Mouse (Mus musculus) kidney, postnatal 4 days (tissue): ENCODE results near the gene Hsdl1.
A peak's percentile ranks its signal among the peaks of the same experiment; 100 is the strongest.

Source experiments
- DNase-seq, 2 experiments: peaks; one replicate each; pipeline ENCODE4 v3.0.0; 2021; ENCODE audit warnings: mixed read lengths in 2 of 2

Hsdl1 gene

GRCm38 (mm10) chr8:119575366-119575726 is 363 bp upstream of the Hsdl1 start:
- DNase-seq: no peak

GRCm38 (mm10) chr8:119572411-119572810 is 2.6 kb downstream of the Hsdl1 start:
- DNase-seq: no peak

GRCm38 (mm10) chr8:119571135-119571534 is 3.8 kb downstream of the Hsdl1 start:
- no peak for DNase-seq

GRCm38 (mm10) chr8:119569881-119570280 is 5.1 kb downstream of the Hsdl1 start:
- no peak for DNase-seq

GRCm38 (mm10) chr8:119568951-119569350 is 6.0 kb downstream of the Hsdl1 start:
- no peak for DNase-seq

- DNase-seq: no peak
These were observed 6.7 kb downstream of the Hsdl1 start for GRCm38 (mm10) chr8:119568251-119568650.

GRCm38 (mm10) chr8:119566367-119566766 is 8.6 kb downstream of the Hsdl1 start:
- DNase-seq: no peak

GRCm38 (mm10) chr8:119563849-119564251 is 11.1 kb downstream of the Hsdl1 start:
- DNase-seq: no peak

- DNase-seq: no peak
These were observed 15.6 kb downstream of the Hsdl1 start for GRCm38 (mm10) chr8:119559402-119559720.

GRCm38 (mm10) chr8:119558603-119559401 is 16.2 kb downstream of the Hsdl1 start, which contains the start of gene Mbtps1:
Mbtps1 (minus strand) TSS chr8:119558735.
- DNase-seq: peak; percentile 99

- peak; percentile 84 to 93 for DNase-seq
These were observed 17.0 kb downstream of the Hsdl1 start for GRCm38 (mm10) chr8:119557821-119558602.

- no peak for DNase-seq
These were observed 17.9 kb downstream of the Hsdl1 start for GRCm38 (mm10) chr8:119557132-119557531.

- DNase-seq: no peak
These were observed 19.1 kb downstream of the Hsdl1 start for GRCm38 (mm10) chr8:119555861-119556260.

- DNase-seq: no peak
These were observed 22.0 kb downstream of the Hsdl1 start for GRCm38 (mm10) chr8:119552967-119553366.

- DNase-seq: no peak
These were observed 26.3 kb downstream of the Hsdl1 start for GRCm38 (mm10) chr8:119548560-119549113.

GRCm38 (mm10) chr8:119547019-119547691 is 27.8 kb downstream of the Hsdl1 start:
- DNase-seq: peak; percentile 17 to 38

- no peak for DNase-seq
These were observed 29.2 kb downstream of the Hsdl1 start for GRCm38 (mm10) chr8:119545791-119546190.

- DNase-seq: no peak
These were observed 29.8 kb downstream of the Hsdl1 start for GRCm38 (mm10) chr8:119545180-119545579.

- no peak for DNase-seq
These were observed 30.4 kb downstream of the Hsdl1 start for GRCm38 (mm10) chr8:119544606-119545005.

GRCm38 (mm10) chr8:119531973-119532372 is 43.0 kb downstream of the Hsdl1 start:
- DNase-seq: no peak

GRCm38 (mm10) chr8:119531397-119531796 is 43.6 kb downstream of the Hsdl1 start:
- DNase-seq: no peak

GRCm38 (mm10) chr8:119530937-119531336 is 44.0 kb downstream of the Hsdl1 start:
- DNase-seq: no peak

GRCm38 (mm10) chr8:119528762-119529161 is 46.2 kb downstream of the Hsdl1 start:
- DNase-seq: no peak
